Mouse (Mus musculus) cerebellum, adult 2 months (tissue): ENCODE measurements around the gene Tuba8. TPM values are rescaled to one million over a fixed set of nuclear protein-coding genes. Genes with fewer than 3 reads are reported as not detected.

Experiments used
- DNase-seq, 2 experiments: peaks; one replicate each; pipeline ENCODE4 v3.0.0; 2021
- H3K27ac ChIP-seq: fragments of 200-500 bp; 2 replicates; pipeline ENCODE4 v1.5.1; 2012; ENCODE audit warnings: low read length, control low read depth, inconsistent platforms; ENCODE audit not compliant: insufficient read depth
- H3K27me3 ChIP-seq: fragments of 200-500 bp; 2 replicates; pipeline ENCODE4 v1.6.1; 2012; ENCODE audit warnings: inconsistent platforms, mild to moderate bottlenecking, low read length, moderate library complexity; ENCODE audit not compliant: control insufficient read depth, insufficient read depth
- H3K4me1 ChIP-seq: fragments of 200-500 bp; 2 replicates; pipeline ENCODE4 v1.6.1; 2011; ENCODE audit warnings: low read length; ENCODE audit not compliant: control insufficient read depth, insufficient read depth
- H3K4me3 ChIP-seq: fragments of 200-500 bp; replicated peaks from 2 replicates; pipeline ENCODE3; 2011; ENCODE audit warnings: mild to moderate bottlenecking, low read depth, low read length, control low read depth; ENCODE audit not compliant: insufficient read depth
- CTCF ChIP-seq: fragments of 200-500 bp; IDR thresholded peaks from 2 replicates; pipeline ENCODE4 v1.5.1; 2011; ENCODE audit warnings: low read depth, mild to moderate bottlenecking, control low read depth, low read length, moderate library complexity, borderline replicate concordance; ENCODE audit not compliant: insufficient read depth
- POLR2A ChIP-seq: fragments of 200-500 bp; IDR thresholded peaks from 2 replicates; pipeline ENCODE4 v1.6.1; 2011; ENCODE audit warnings: low read length, control low read depth, borderline replicate concordance; ENCODE audit not compliant: insufficient read depth
- WGBS: fragments of 180-500 bp; shearing (Covaris S2); methylation state at CpG from one replicate; pipeline ENCODE4 v1.1.7; 2018; 5-methylcytosine and 5-hydroxymethylcytosine counted together
- polyA plus RNA-seq: library from polyadenylated mRNA; depleted of rRNA; stranded (reverse); fragments of >200 nt; gene quantifications from 2 replicates; pipeline ENCODE4 v1.2.3, GENCODE M21; 2012

Gene Tuba8
- polyA plus RNA-seq, 1 experiment, result 19.9 TPM

DNA sequence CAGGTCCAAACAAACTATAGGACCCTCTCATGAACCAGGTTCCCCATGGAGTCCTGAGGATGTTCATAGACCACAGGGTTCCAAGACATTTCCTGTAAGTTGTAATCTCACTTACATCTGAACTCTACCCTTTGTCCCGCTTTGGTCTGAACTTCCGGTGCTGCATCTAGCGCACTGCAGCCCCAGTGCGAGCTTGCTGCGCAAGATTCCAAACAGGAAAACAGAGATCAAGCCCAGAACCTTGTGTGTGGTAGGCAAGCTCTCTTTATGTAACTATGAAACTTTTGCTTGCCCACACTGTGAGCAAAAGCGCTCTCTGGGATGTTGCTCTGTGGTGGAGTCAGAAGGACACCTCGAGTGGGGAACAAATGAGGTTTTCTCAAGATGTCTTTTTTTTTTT lies 7.5 kb downstream of the Tuba8 start:
- no peak for DNase-seq
- H3K27me3 ChIP-seq, result no peaks in the 10 kb centered on the region
- H3K27ac ChIP-seq, result no peak overlapping the region
- no peaks in the 10 kb centered on the region for H3K4me1 ChIP-seq
- H3K4me3 ChIP-seq, result no peak overlapping the region
- no peak for TF ChIP-seq POLR2A
- TF ChIP-seq CTCF, result no peak
- whole genome bisulfite sequencing, result 94% methylated on average over 7 of the region's 7 CpGs

DNA sequence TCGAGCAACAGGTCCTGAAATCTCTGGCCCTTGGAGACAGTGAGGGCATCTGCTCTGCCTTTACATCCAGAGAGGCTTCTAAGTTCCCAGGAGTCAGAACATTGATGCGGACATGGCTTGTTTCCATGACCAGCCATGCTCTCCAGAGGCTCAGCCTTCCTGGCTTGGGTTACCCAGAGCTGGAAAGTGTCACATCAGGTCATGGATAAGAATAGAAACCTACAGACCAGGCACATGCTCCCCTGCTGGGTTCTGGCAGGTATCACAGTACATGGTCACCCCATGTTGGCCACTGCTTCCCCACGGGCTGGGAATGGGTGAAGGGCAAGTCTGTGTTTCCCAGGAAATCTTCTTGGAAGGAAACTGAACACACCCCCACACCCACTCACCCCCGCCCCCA lies 8.9 kb downstream of the Tuba8 start:
- WGBS, result 62% methylated on average over 4 of the region's 4 CpGs
- no peak for TF ChIP-seq CTCF
- TF ChIP-seq POLR2A, result no peak

GRCm38 (mm10) chr6:121220181-121220580 lies 9.7 kb downstream of the Tuba8 start:
- WGBS, result 76% methylated on average over 10 of the region's 10 CpGs
- Histone ChIP-seq H3K4me1 (no peaks in the 10 kb centered on the region), H3K27ac (no peak overlapping the region; the same call in 1 of the 2 replicates), H3K4me3 (no peak overlapping the region), H3K27me3 (no peaks in the 10 kb centered on the region)
- TF ChIP-seq CTCF (no peak), POLR2A (no peak)
- DNase-seq, result no peak

More for the DNA sequence above, 8.9 kb downstream of the Tuba8 start:
- H3K4me1 ChIP-seq, result no peaks in the 10 kb centered on the region
- no peak overlapping the region for H3K27ac ChIP-seq
- H3K4me3 ChIP-seq, result no peak overlapping the region
- H3K27me3 ChIP-seq, result no peaks in the 10 kb centered on the region
- no peak for DNase-seq

- no peak overlapping the region for H3K4me3 ChIP-seq
- H3K4me1 ChIP-seq, result no peaks in the 10 kb centered on the region
- 85% methylated on average over 8 of the region's 8 CpGs for WGBS
- no peak for DNase-seq
- H3K27ac ChIP-seq, result no peak overlapping the region
- H3K27me3 ChIP-seq, result no peaks in the 10 kb centered on the region
- TF ChIP-seq CTCF, result no peak
- TF ChIP-seq POLR2A, result no peak
Measured at GRCm38 (mm10) chr6:121221876-121222597, 11.5 kb downstream of the Tuba8 start.

DNA sequence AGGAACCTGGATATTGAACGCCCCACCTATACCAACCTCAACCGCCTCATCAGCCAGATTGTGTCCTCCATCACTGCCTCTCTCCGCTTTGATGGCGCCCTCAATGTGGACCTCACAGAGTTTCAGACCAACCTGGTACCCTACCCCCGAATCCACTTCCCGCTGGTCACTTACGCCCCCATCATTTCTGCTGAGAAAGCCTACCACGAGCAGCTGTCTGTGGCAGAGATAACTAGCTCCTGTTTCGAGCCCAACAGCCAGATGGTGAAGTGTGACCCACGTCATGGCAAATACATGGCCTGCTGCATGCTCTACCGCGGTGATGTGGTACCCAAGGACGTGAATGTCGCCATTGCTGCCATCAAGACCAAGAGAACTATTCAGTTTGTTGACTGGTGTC lies 12.5 kb downstream of the Tuba8 start:
- Histone ChIP-seq H3K27ac (no peak overlapping the region), H3K27me3 (no peaks in the 10 kb centered on the region), H3K4me3 (no peak overlapping the region), H3K4me1 (no peaks in the 10 kb centered on the region)
- TF ChIP-seq CTCF (no peak), POLR2A (no peak)
- WGBS, result 94% methylated on average over 14 of the region's 14 CpGs
- DNase-seq, result no peak

DNA sequence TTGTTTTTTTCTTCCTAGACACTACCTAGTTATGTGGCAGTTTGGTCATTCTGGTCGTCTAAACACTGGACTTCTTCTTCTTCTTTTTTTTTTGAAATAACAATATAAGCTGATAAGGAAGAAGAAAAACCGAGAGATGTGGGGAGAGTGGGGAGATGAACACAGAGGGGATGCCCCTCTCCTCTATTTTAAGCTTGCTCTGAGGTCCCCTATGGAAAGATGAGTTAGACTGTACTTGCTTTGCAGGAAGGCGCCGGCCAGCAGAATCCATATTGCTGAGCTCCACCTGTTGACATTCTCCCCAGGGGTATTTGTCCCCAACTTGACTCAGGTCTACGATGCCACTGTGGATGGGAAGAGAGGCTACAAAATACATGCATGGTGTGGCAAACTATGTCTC lies 13.6 kb downstream of the Tuba8 start:
- no peak overlapping the region for H3K27ac ChIP-seq
- DNase-seq, result no peak
- 75% methylated on average over 5 of the region's 5 CpGs for WGBS
- H3K4me1 ChIP-seq, result no peaks in the 10 kb centered on the region
- H3K4me3 ChIP-seq, result no peak overlapping the region
- no peaks in the 10 kb centered on the region for H3K27me3 ChIP-seq
- TF ChIP-seq CTCF, result no peak
- TF ChIP-seq POLR2A, result no peak

- no peak overlapping the region for H3K4me3 ChIP-seq
- no peaks in the 10 kb centered on the region for H3K4me1 ChIP-seq
- WGBS, result 65% methylated on average over 6 of the region's 6 CpGs
- no peak overlapping the region for H3K27ac ChIP-seq
- no peak for DNase-seq
- TF ChIP-seq CTCF (no peak), POLR2A (no peak)
- H3K27me3 ChIP-seq, result no peaks in the 10 kb centered on the region
Measured at GRCm38 (mm10) chr6:121224993-121225392, 14.5 kb downstream of the Tuba8 start.

- no peak for DNase-seq
Measured at GRCm38 (mm10) chr6:121226043-121226442, 15.5 kb downstream of the Tuba8 start.

More at GRCm38 (mm10) chr6:121226043-121226442, 15.5 kb downstream of the Tuba8 start:
- no peak overlapping the region for H3K4me3 ChIP-seq
- H3K27ac ChIP-seq, result no peak overlapping the region
- TF ChIP-seq POLR2A (no peak), CTCF (no peak)
- H3K27me3 ChIP-seq, result no peaks in the 10 kb centered on the region
- 65% methylated on average over 4 of the region's 4 CpGs for WGBS
- no peaks in the 10 kb centered on the region for H3K4me1 ChIP-seq
